Mouse (Mus musculus): Measurements from ENCODE around the gene Ncor2. TPM values are rescaled to one million over a fixed set of nuclear protein-coding genes. Genes with fewer than 3 reads are reported as not detected.

Ncor2 gene
- polyA plus RNA-seq, 1 experiment from 2014 or later, result 26.3 TPM

DNA sequence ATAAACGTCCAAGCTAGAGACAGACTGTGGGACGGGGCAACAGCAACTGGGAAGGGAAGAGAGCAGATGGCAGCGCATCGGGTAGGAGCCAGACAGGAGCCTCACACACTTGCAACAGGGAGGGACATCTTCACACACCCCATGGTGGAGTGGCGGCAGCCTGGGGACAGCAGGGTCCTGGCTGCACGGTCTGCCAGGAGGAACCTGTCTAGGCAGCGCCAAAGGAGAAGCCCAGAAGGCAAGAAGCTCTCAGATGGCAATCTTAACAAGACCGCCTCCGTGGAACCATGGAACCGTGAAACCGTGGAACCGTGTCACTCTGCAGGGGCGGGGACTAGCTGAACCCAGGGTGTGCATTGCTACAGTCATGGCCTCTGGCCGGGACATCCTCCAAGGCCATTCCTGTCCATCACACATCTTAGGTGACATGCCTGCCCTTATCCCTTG is 50.1 kb downstream of the Ncor2 start:
- no peaks in the 10 kb centered on the region for H3K27me3 ChIP-seq
- WGBS, result 47% methylated on average over 14 of the region's 14 CpGs
- no peaks in the 10 kb centered on the region for H3K9me3 ChIP-seq
- H3K36me3 ChIP-seq, result no peaks in the 10 kb centered on the region
- H3K4me1 ChIP-seq (replicated peaks), result peaks cover 85% of the 10 kb centered on the region
- ATAC-seq (ENCODE audit: low FRiP score, low read depth), result peak; percentile 19; the same call in 1 of the 2 replicates
- no peak overlapping the region for H3K4me2 ChIP-seq
- H3K27ac ChIP-seq (replicated peaks), result peak overlapping the region; percentile 42
- no peak overlapping the region for H3K9ac ChIP-seq
- no peak overlapping the region for H3K4me3 ChIP-seq

DNA sequence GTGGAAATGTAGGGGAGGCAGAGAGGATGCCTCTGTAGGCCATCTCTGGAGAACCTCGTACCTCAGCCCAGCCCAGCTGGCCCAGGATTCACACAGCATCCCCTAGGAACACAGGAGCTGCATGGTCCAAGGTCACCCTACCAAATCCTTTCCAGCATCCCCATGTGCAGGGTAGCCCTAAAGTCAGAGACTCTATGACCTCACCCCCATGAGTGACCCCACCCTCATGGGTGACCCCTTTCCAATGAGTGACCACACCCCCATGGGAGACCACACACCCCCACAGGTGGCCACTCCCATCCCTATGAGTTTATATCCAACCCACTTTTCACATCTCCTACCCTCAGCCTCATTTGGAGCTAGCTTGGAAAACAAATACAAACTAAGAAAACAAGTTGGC is 51.1 kb downstream of the Ncor2 start:
- Histone ChIP-seq H3K4me3 (no peak overlapping the region), H3K36me3 (no peaks in the 10 kb centered on the region), H3K4me2 (no peak overlapping the region), H3K9me3 (no peaks in the 10 kb centered on the region), H3K27ac (replicated peaks) (0 out of 2 replicates have a peak overlapping the region, but pooled peaks have one; percentile 42), H3K27me3 (no peaks in the 10 kb centered on the region), H3K4me1 (replicated peaks) (peaks cover 85% of the 10 kb centered on the region), H3K9ac (no peak overlapping the region)
- ATAC-seq (ENCODE audit: low FRiP score, low read depth), result no peak
- WGBS, result 88% methylated on average over 1 of the region's 1 CpGs

DNA sequence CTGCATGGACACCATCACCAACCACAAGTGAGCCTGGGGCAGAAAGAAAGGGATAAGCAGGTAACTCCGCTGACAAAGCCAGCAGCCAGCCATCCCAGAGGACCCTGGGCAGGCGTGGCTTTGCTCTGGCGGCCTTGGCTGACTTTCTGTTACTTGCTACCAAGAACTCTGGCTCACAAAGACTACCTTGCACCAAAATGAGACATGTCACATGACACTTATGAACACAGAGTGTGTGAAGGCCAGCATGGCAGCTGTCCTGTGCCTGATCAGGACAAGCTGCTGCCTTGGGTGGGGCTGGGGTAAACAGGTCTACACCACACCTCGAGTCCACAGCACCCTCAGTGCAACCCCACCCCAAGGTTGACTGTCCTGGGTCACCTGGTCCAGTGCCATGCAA is 51.6 kb downstream of the Ncor2 start:
- Histone ChIP-seq H3K27ac (replicated peaks) (no peak overlapping the region), H3K4me2 (no peak overlapping the region), H3K9me3 (no peaks in the 10 kb centered on the region), H3K9ac (no peak overlapping the region), H3K36me3 (no peaks in the 10 kb centered on the region), H3K4me1 (replicated peaks) (peaks cover 80% of the 10 kb centered on the region), H3K27me3 (no peaks in the 10 kb centered on the region), H3K4me3 (no peak overlapping the region)
- ATAC-seq (ENCODE audit: low FRiP score, low read depth), result no peak
- WGBS, result 90% methylated on average over 4 of the region's 4 CpGs

DNA sequence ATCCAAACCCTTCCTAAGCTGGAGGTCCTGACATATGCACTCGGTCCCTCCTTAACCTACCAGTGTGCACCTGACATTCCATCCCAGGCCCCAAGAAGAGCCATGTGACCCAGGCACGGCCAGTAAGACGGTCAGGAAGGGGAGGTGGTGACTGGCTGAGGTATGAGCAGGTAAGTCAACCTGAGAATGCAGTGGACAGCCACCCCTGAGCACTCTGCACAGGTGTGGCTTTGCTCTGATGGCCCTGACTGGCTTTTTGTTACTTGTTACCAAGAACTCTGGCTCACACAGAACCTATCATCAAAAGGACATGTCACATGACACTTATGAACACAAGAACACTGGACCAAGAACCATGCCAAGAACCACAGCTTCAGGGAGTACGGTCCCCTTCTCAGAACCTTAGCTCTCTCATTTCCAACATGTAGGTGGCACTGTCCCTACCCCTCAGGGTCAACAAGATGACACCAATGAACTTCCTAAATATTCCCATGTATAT is 53.0 kb downstream of the Ncor2 start:
- Histone ChIP-seq H3K4me3 (no peak overlapping the region), H3K9ac (no peak overlapping the region), H3K9me3 (no peaks in the 10 kb centered on the region), H3K4me2 (no peak overlapping the region), H3K27ac (replicated peaks) (peak overlapping the region; percentile 55; the same call in 1 of the 2 replicates), H3K27me3 (no peaks in the 10 kb centered on the region), H3K4me1 (replicated peaks) (peaks cover 75% of the 10 kb centered on the region), H3K36me3 (no peaks in the 10 kb centered on the region)
- no peak for ATAC-seq (ENCODE audit: low FRiP score, low read depth)
- WGBS, result 82% methylated on average over 4 of the region's 4 CpGs

DNA sequence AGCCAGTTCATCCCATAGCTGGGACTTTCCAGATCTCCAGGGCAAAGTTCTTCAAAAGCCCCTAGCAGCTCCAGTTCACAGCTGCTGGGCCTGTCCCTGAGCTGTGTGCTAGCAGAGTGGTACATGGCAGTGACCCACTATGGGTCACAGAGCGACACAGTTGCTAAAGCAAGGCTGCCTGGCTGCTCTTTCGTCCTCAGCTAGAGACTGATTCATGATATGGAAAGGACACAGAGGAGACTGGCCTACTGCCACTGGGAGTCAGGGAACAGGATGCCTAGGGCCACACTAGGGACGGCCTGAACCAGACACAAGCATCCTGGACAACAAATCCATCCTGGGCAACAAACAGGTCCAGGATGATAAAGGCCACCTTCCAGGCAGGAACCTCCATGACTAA is 53.8 kb downstream of the Ncor2 start:
- H3K27ac ChIP-seq (replicated peaks), result peak overlapping the region; percentile 55
- H3K36me3 ChIP-seq, result no peaks in the 10 kb centered on the region
- no peak overlapping the region for H3K4me2 ChIP-seq
- H3K4me1 ChIP-seq (replicated peaks), result peaks cover 75% of the 10 kb centered on the region
- no peaks in the 10 kb centered on the region for H3K9me3 ChIP-seq
- no peak for ATAC-seq (ENCODE audit: low FRiP score, low read depth)
- WGBS, result 64% methylated on average over 3 of the region's 3 CpGs
- no peaks in the 10 kb centered on the region for H3K27me3 ChIP-seq
- no peak overlapping the region for H3K9ac ChIP-seq
- H3K4me3 ChIP-seq, result no peak overlapping the region

DNA sequence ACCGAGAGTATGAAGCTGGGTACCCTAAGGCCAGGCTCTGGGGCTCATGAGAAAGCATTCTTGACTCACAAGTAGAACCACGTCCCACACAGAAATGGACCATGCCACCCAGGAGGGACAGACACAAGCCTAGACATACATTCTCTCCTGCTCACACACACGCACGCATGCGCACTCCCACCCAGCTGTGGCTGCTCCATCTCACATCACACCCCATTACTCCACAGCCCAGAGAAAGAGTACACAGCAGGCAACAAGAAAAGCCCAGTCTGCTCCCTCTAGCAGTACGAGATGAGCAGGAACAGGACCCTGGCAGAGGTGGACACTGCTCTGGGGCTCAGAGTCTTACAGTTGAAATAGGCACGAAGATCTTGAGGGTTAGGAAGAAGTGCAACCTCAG is 55.0 kb downstream of the Ncor2 start:
- no peak for ATAC-seq (ENCODE audit: low FRiP score, low read depth)
- Histone ChIP-seq H3K4me3 (no peak overlapping the region), H3K27ac (replicated peaks) (no peak overlapping the region), H3K9ac (no peak overlapping the region), H3K4me1 (replicated peaks) (peaks cover 69% of the 10 kb centered on the region), H3K27me3 (no peaks in the 10 kb centered on the region), H3K9me3 (no peaks in the 10 kb centered on the region), H3K4me2 (no peak overlapping the region), H3K36me3 (peaks cover 4% of the 10 kb centered on the region)
- 71% methylated on average over 7 of the region's 7 CpGs for WGBS

DNA sequence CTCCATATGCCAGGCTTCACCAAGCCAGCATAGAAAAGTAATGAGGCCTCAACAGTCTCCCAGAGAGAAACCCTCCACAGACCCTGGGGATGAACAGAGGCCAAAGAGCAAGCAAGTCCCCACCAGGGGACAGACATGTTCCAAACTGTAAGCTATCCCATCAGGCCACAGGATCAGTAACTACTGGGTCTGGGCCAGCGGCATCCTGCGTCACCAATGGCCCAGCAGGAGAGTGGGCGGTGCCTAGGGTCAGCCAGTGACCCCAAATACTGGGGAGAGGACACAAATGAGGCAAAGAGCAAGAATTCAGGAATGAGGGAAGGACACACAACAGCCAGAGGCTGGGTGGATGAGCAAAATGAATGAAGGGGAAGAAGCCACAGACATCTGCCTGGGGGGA is 55.8 kb downstream of the Ncor2 start:
- H3K36me3 ChIP-seq, result peaks cover 12% of the 10 kb centered on the region
- no peak overlapping the region for H3K4me3 ChIP-seq
- ATAC-seq (ENCODE audit: low FRiP score, low read depth), result no peak
- H3K4me1 ChIP-seq (replicated peaks), result peaks cover 61% of the 10 kb centered on the region
- 0 out of 2 replicates have a peak overlapping the region, but pooled peaks have one; percentile 36 for H3K27ac ChIP-seq (replicated peaks)
- H3K9ac ChIP-seq, result no peak overlapping the region
- no peaks in the 10 kb centered on the region for H3K27me3 ChIP-seq
- WGBS, result 26% methylated on average over 3 of the region's 3 CpGs
- H3K4me2 ChIP-seq, result no peak overlapping the region
- H3K9me3 ChIP-seq, result no peaks in the 10 kb centered on the region

DNA sequence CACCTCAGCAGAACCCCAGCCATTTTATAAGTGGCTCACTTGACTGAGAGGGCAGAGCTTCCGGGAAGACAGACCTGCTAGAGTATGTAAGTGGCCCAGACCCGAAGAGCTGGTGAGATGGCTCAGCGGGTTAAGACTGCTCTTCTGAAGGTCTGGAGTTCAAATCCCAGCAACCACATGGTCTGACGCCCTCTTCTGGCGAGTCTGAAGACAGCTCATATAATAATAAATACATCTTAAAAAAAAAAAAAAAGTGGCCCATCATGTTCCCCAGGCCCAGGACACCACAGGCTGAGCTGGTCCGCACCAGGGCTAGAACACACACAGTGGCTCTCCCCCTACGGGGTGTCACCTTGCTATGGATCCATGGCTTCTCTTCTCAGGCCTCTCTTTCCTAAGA is 56.5 kb downstream of the Ncor2 start:
- H3K4me2 ChIP-seq, result no peak overlapping the region
- no peak overlapping the region for H3K9ac ChIP-seq
- no peak overlapping the region for H3K27ac ChIP-seq (replicated peaks)
- ATAC-seq (ENCODE audit: low FRiP score, low read depth), result no peak
- peaks cover 56% of the 10 kb centered on the region for H3K4me1 ChIP-seq (replicated peaks)
- no peaks in the 10 kb centered on the region for H3K9me3 ChIP-seq
- no peak overlapping the region for H3K4me3 ChIP-seq
- no peaks in the 10 kb centered on the region for H3K27me3 ChIP-seq
- peaks cover 12% of the 10 kb centered on the region for H3K36me3 ChIP-seq
- WGBS, result 87% methylated on average over 7 of the region's 7 CpGs

DNA sequence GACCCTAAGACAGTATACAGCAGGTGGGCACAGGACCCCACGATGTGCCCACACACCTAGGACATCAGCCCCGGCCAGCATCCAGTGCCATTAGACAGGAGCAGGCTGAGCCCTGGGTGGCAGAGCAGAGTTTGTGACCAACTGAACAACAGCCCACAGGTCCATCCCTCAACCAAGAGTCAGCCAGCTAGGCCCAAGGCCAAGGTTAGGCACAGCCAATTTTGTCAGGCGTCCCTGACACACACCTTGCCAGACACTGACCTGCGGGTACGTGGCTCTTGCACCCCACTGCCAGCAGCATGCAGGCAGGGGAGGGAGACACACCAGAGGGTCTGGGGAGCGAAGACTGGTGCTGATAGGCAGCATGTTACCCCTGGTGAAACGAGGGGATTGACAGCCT is 57.0 kb downstream of the Ncor2 start:
- Histone ChIP-seq H3K4me2 (no peak overlapping the region), H3K9ac (no peak overlapping the region), H3K27me3 (no peaks in the 10 kb centered on the region), H3K4me3 (no peak overlapping the region), H3K4me1 (replicated peaks) (peaks cover 56% of the 10 kb centered on the region), H3K27ac (replicated peaks) (no peak overlapping the region), H3K36me3 (peaks cover 12% of the 10 kb centered on the region), H3K9me3 (no peaks in the 10 kb centered on the region)
- 83% methylated on average over 7 of the region's 7 CpGs for WGBS
- ATAC-seq (ENCODE audit: low FRiP score, low read depth), result no peak

DNA sequence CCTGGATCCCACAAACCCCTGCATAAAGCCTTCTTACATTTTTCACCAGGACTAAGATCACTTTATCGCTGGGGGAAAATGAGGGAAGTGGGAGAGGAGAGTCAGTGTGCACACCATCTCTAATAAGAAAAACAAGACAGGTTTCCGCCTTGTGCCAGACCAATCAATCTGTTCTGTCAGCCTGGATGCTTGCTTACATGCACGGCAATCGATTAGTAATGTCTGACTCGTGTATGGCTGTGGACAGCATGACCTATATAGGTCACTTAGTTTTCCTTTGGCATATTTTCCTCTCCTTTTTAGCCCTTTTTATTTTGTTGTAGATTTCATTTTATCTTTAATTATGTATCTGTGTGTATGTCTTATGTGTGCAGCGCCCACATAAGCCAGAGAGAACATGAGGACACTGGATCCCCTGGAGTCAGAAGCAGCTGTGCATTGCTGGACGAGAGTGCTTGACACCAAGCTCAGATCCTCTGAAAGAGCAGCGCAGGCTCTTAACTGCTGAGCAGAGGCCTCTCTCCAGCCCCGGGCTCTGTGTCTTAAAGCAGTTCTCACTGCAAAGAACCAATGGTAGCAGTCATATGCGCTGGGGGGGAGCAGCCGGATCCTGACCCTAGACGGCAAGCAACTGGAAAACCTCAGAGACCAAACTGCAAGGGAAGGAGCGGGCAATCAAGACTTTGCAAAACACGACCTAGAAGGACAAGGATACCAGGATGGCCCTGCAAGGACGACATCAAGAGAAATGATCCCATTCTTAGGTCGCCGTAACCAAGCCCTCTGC is 58.3 kb downstream of the Ncor2 start:
- Histone ChIP-seq H3K4me3 (no peak overlapping the region), H3K36me3 (peaks cover 22% of the 10 kb centered on the region), H3K27ac (replicated peaks) (peak overlapping the region; percentile 59), H3K4me2 (no peak overlapping the region), H3K9me3 (no peaks in the 10 kb centered on the region), H3K9ac (no peak overlapping the region; the same call in 1 of the 2 replicates), H3K27me3 (no peaks in the 10 kb centered on the region), H3K4me1 (replicated peaks) (peaks cover 51% of the 10 kb centered on the region)
- no peak for ATAC-seq (ENCODE audit: low FRiP score, low read depth)
- WGBS, result 66% methylated on average over 17 of the region's 17 CpGs

DNA sequence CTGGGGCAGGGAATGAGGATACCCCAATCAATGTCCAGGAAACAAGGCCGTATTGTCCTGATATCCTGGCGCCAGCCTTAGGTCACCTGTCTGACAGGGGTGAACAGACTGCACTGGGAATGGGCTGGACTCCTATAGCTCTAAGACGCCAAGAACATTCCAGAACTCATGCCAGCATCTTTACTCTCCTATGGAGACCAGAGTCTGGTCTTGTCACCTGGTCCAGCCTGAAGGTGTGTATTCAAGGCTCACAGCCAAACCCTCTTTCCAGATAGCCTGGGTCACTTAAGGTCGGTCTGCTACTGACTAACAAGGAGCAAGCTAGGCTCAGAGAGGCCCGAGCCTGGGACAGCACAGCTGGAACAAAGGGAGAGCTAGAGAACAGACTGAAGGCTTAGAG is 61.8 kb downstream of the Ncor2 start:
- Histone ChIP-seq H3K27me3 (no peaks in the 10 kb centered on the region), H3K9me3 (no peaks in the 10 kb centered on the region), H3K4me2 (no peak overlapping the region), H3K4me3 (no peak overlapping the region), H3K36me3 (peaks cover 34% of the 10 kb centered on the region), H3K9ac (no peak overlapping the region), H3K4me1 (replicated peaks) (peaks cover 35% of the 10 kb centered on the region), H3K27ac (replicated peaks) (no peak overlapping the region)
- WGBS, result 87% methylated on average over 5 of the region's 5 CpGs
- no peak for ATAC-seq (ENCODE audit: low FRiP score, low read depth)

DNA sequence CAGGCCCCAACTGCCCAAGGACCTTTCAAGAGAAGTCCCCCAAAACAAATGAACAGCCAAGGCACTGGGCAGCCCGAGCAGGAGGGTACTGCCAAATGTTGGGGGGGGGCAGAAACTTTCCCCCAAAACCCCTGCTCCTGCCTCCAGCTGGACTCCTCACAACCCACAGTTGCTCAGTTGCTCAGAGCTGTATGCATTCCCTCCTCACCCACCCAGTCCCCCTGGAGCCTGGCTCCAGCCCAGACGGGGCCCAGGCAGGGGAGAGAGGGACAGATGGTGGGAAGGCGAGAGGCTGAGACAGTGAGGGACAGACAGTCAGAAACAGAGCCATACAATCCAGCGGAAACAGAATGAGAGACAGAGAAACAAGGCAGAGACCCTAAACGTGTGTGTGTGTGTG is 66.0 kb downstream of the Ncor2 start:
- ATAC-seq (ENCODE audit: low FRiP score, low read depth), result peak; percentile 86
- Histone ChIP-seq H3K4me1 (replicated peaks) (peaks cover 33% of the 10 kb centered on the region), H3K27me3 (no peaks in the 10 kb centered on the region), H3K36me3 (peaks cover 34% of the 10 kb centered on the region), H3K27ac (replicated peaks) (peak overlapping the region; percentile 81), H3K9ac (no peak overlapping the region), H3K4me2 (no peak overlapping the region), H3K4me3 (no peak overlapping the region), H3K9me3 (no peaks in the 10 kb centered on the region)
- WGBS, result 16% methylated on average over 5 of the region's 5 CpGs
